Mouse (Mus musculus) kidney, embryonic 15.5 days (tissue): ENCODE data around the gene Mphosph10. TPM values are rescaled to one million over a fixed set of nuclear protein-coding genes. Genes with fewer than 3 reads are reported as not detected.

Source experiments
- ATAC-seq: fragments of 200-750 bp; cut with Nextera tagmentation; replicated peaks from 2 replicates; pipeline ENCODE4 v1.8.0; 2017; ENCODE audit warnings: moderate TSS enrichment; ENCODE audit not compliant: low FRiP score
- H3K27ac ChIP-seq: fragments of 300-500 bp; sonication (generic); 2 replicates; pipeline ENCODE4 v1.5.1; 2015; ENCODE audit warnings: mild to moderate bottlenecking, inconsistent platforms
- H3K27me3 ChIP-seq: fragments of 300-500 bp; sonication (generic); 2 replicates; pipeline ENCODE4 v1.6.1; 2015; ENCODE audit warnings: inconsistent platforms
- H3K36me3 ChIP-seq: fragments of 300-500 bp; sonication (generic); 2 replicates; pipeline ENCODE4 v1.6.1; 2015; ENCODE audit warnings: inconsistent platforms
- H3K4me1 ChIP-seq: fragments of 300-500 bp; sonication (generic); 2 replicates; pipeline ENCODE4 v1.6.1; 2015; ENCODE audit warnings: inconsistent platforms
- H3K4me2 ChIP-seq: fragments of 300-500 bp; sonication (generic); 2 replicates; pipeline ENCODE4 v1.6.1; 2015; ENCODE audit warnings: moderate library complexity, mild to moderate bottlenecking, inconsistent platforms
- H3K4me3 ChIP-seq: fragments of 300-500 bp; sonication (generic); replicated peaks from 2 replicates; pipeline ENCODE4 v1.5.1; 2015; ENCODE audit warnings: mild to moderate bottlenecking, inconsistent platforms
- H3K9ac ChIP-seq: fragments of 300-500 bp; sonication (generic); 2 replicates; pipeline ENCODE4 v1.6.1; 2015; ENCODE audit warnings: mild to moderate bottlenecking, inconsistent platforms
- H3K9me3 ChIP-seq: fragments of 300-500 bp; sonication (generic); replicated peaks from 2 replicates; pipeline ENCODE4 v1.6.1; 2016; ENCODE audit warnings: inconsistent platforms
- WGBS: fragments of 180-500 bp; shearing (Covaris S2); methylation state at CpG from one replicate; pipeline ENCODE4 v1.1.7; 2015; ENCODE audit warnings: mixed read lengths; 5-methylcytosine and 5-hydroxymethylcytosine counted together
- polyA plus RNA-seq: library from polyadenylated mRNA; unstranded; fragments of >200 nt; fragmentation: Nextera tagmentation; extraction: Ambion mirVana; gene quantifications from 2 replicates; pipeline ENCODE4 v1.2.1, GENCODE M21; 2015

Mphosph10 gene
- polyA plus RNA-seq = 43.1 and 43.2 TPM in 2 replicates

- H3K4me1 ChIP-seq = peaks cover 13% of the 10 kb centered on the region
- H3K9me3 ChIP-seq = no peaks in the 10 kb centered on the region
- no peaks in the 10 kb centered on the region for H3K27me3 ChIP-seq
- H3K27ac ChIP-seq = peak within 1 kb of the TSS; percentile 89
- WGBS = under 1% methylated on average over 54 of the region's 54 CpGs
- peak within 1 kb of the TSS; percentile 80 for H3K4me2 ChIP-seq
- peak within 1 kb of the TSS; percentile 87 for H3K4me3 ChIP-seq
- H3K9ac ChIP-seq = peak within 1 kb of the TSS; percentile 79
- peaks cover 26% of the 10 kb centered on the region for H3K36me3 ChIP-seq
- peak; percentile 99 for ATAC-seq
Measured at GRCm38 (mm10) chr7:64392122-64392818, at the start of gene Mphosph10, which contains the start of gene Mcee. Gene Mphosph10, minus strand, starts transcription at chr7:64392268. Gene Mcee, plus strand, starts transcription at chr7:64392607.

DNA sequence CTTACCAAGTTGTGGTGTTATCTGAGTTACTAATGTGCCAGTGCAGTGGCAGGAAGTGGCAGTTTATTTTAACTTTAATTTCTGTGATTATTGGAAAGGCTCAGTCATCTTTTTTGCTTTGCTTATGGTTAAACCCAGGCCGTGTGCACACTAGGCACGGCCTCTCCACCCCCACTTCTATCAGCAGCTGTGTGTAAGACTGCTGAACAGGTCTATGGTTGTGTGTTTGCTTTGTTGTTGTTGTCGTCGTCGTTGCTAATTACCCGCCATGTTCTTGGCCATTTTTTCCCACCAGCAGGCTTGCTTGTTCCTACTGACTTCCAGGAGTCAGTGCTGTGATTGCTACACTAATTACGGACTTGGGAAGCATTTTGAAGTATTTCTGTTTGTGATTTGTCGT lies 48.5 kb upstream of the Mphosph10 start:
- no peaks in the 10 kb centered on the region for H3K9me3 ChIP-seq
- H3K27ac ChIP-seq = no peak overlapping the region
- no peaks in the 10 kb centered on the region for H3K36me3 ChIP-seq
- H3K27me3 ChIP-seq = no peaks in the 10 kb centered on the region
- H3K4me3 ChIP-seq = no peak overlapping the region
- no peaks in the 10 kb centered on the region for H3K4me1 ChIP-seq
- no peak for ATAC-seq
- H3K9ac ChIP-seq = no peak overlapping the region
- no peak overlapping the region for H3K4me2 ChIP-seq
- WGBS = 82% methylated on average over 8 of the region's 8 CpGs

DNA sequence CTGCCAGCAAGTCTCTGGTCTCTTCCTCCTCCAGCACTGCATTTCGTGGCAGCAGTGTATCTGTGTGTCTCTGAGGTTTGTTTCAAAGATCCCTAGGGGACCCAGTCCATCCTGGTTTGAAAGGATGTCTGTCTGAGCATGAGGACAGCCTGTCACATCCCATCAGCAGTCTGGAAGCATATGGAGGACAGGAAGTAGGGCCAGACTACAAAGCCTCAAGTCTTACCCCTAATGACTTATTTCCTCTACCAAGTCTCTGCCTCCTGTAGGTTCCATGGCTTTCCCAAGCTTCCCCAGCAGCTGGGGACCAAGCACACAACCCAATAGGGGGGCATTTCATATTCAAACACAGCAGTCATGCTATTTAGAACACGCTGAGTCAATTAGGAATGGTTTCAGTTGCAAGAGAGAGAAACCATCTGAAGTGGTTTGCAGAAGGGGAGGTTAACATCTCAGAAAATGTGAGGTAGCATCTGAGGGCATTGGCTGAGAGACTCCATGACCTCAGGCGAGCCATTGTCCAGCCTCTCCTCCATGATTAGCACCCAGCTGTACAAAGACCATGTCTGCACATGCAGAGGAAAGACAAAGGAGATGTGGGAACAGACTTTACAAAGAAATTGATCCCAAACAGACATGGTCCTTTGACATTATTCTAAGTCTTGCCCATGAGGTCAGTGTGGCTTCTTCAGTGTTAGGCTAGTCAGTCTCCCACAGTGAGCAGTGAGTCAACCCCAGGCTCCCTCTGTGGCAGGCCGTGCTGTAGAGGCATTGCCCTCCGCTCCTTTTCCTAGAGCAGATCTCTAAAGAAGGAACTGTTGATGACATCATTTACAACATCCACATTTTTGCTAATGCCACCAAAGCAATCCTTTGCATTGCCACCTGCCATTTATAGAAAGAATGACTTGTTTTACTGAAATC lies 47.8 kb upstream of the Mphosph10 start:
- Histone ChIP-seq H3K9me3 (no peaks in the 10 kb centered on the region), H3K27ac (no peak overlapping the region), H3K4me3 (no peak overlapping the region), H3K36me3 (no peaks in the 10 kb centered on the region), H3K27me3 (no peaks in the 10 kb centered on the region), H3K4me2 (no peak overlapping the region), H3K9ac (no peak overlapping the region), H3K4me1 (no peaks in the 10 kb centered on the region)
- ATAC-seq = no peak
- 83% methylated on average over 5 of the region's 5 CpGs for WGBS

GRCm38 (mm10) chr7:64424861-64425260 lies 32.8 kb upstream of the Mphosph10 start:
- H3K4me3 ChIP-seq = no peak overlapping the region
- no peaks in the 10 kb centered on the region for H3K4me1 ChIP-seq
- no peaks in the 10 kb centered on the region for H3K36me3 ChIP-seq
- H3K27ac ChIP-seq = no peak overlapping the region
- 62% methylated on average over 5 of the region's 5 CpGs for whole genome bisulfite sequencing
- no peak overlapping the region for H3K9ac ChIP-seq
- no peak for ATAC-seq
- H3K27me3 ChIP-seq = no peaks in the 10 kb centered on the region
- H3K4me2 ChIP-seq = no peak overlapping the region
- no peaks in the 10 kb centered on the region for H3K9me3 ChIP-seq

- no peaks in the 10 kb centered on the region for H3K4me1 ChIP-seq
- H3K4me2 ChIP-seq = no peak overlapping the region
- ATAC-seq = no peak
- H3K27me3 ChIP-seq = no peaks in the 10 kb centered on the region
- H3K9me3 ChIP-seq = no peaks in the 10 kb centered on the region
- WGBS = 91% methylated on average over 8 of the region's 8 CpGs
- H3K9ac ChIP-seq = no peak overlapping the region
- H3K36me3 ChIP-seq = peaks cover 13% of the 10 kb centered on the region
- no peak overlapping the region for H3K27ac ChIP-seq
- no peak overlapping the region for H3K4me3 ChIP-seq
Measured at GRCm38 (mm10) chr7:64403989-64404388, 11.9 kb upstream of the Mphosph10 start.

DNA sequence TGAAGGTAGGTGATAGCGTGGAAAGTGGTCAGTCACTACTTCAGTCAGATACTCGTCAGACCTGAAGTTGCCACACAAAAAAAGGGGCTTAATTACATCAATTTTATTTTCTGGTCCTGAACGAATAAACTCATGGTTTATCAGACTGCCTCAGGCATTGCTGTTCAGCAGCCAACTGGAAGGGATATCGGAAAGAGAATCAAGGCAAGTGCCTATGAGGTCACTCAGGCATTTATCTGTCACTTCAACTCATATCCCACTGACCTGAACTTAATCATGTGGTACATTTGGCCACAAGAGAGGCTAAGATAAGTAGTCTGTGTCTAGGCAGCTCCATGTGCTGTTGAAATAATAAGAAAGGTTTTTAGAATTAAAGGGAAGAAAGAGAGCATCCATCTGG lies 10.4 kb upstream of the Mphosph10 start:
- Histone ChIP-seq H3K4me3 (no peak overlapping the region), H3K27me3 (no peaks in the 10 kb centered on the region), H3K9ac (no peak overlapping the region), H3K27ac (no peak overlapping the region), H3K4me1 (no peaks in the 10 kb centered on the region), H3K9me3 (no peaks in the 10 kb centered on the region), H3K36me3 (peaks cover 13% of the 10 kb centered on the region), H3K4me2 (no peak overlapping the region)
- WGBS = 90% methylated on average over 4 of the region's 4 CpGs
- ATAC-seq = no peak

DNA sequence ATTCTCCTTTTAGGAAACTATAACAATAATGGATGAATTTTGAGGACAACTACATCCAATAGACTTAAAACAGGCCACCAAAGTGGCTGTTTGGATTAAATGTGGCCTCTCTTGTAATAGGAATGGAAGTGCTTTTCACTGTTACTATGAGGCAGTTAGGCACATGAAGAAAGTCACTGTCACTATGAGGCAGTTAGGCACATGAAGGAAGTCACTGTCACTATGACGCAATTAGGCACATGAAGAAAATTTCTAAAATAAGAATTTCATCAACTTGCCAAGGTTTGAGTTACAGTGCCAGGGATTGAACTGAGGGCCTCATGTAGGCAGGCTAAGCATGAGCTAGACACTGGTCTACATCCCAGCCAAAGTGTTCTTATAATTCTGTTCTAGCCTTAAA lies 8.7 kb upstream of the Mphosph10 start:
- no peak overlapping the region for H3K27ac ChIP-seq
- no peaks in the 10 kb centered on the region for H3K4me1 ChIP-seq
- H3K9ac ChIP-seq = no peak overlapping the region
- no peak overlapping the region for H3K4me3 ChIP-seq
- peaks cover 13% of the 10 kb centered on the region for H3K36me3 ChIP-seq
- ATAC-seq = no peak
- H3K9me3 ChIP-seq = no peaks in the 10 kb centered on the region
- no peaks in the 10 kb centered on the region for H3K27me3 ChIP-seq
- no peak overlapping the region for H3K4me2 ChIP-seq
- 94% methylated on average over 1 of the region's 1 CpGs for WGBS

GRCm38 (mm10) chr7:64392819-64393151 lies 717 bp upstream of the Mphosph10 start:
- H3K4me1 ChIP-seq = peaks cover 13% of the 10 kb centered on the region

DNA sequence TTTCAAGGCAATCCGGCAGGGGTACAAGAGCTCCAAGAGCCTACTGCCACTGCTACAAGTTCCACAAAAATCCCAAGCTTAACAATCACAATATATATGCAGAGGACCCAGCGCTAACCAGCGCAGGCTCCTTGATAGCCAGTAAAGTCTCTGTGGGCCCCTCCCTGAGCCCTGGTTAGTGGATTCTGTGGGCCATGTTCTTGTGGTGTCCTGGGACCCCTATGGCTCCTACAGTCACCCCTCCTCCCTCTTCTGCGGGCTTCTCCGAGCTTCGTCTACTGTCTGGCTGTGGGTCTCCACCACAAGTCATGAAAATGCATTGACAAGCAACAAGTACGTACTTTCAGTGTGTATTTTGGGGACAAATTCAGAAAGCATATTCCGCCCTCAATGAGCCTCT lies 589 bp downstream of the Mphosph10 start:
- no peaks in the 10 kb centered on the region for H3K9me3 ChIP-seq
- ATAC-seq = no peak
- peaks cover 34% of the 10 kb centered on the region for H3K36me3 ChIP-seq
- H3K4me3 ChIP-seq = peak overlapping the region; percentile 87
- H3K27me3 ChIP-seq = no peaks in the 10 kb centered on the region
- peak overlapping the region; percentile 89 for H3K27ac ChIP-seq
- H3K4me2 ChIP-seq = peak overlapping the region; percentile 80
- H3K9ac ChIP-seq = peak overlapping the region; percentile 60
- 3% methylated on average over 8 of the region's 8 CpGs for WGBS
- H3K4me1 ChIP-seq = peaks cover 13% of the 10 kb centered on the region

More at GRCm38 (mm10) chr7:64392819-64393151, 717 bp upstream of the Mphosph10 start:
- Histone ChIP-seq H3K4me2 (peak overlapping the region; percentile 80), H3K36me3 (peaks cover 21% of the 10 kb centered on the region), H3K9ac (peak overlapping the region; percentile 79), H3K27ac (peak overlapping the region; percentile 89), H3K9me3 (no peaks in the 10 kb centered on the region), H3K4me3 (peak overlapping the region; percentile 87), H3K27me3 (no peaks in the 10 kb centered on the region)
- WGBS = under 1% methylated on average over 15 of the region's 15 CpGs
- ATAC-seq = peak; percentile 72; the same call in 1 of the 2 replicates

DNA sequence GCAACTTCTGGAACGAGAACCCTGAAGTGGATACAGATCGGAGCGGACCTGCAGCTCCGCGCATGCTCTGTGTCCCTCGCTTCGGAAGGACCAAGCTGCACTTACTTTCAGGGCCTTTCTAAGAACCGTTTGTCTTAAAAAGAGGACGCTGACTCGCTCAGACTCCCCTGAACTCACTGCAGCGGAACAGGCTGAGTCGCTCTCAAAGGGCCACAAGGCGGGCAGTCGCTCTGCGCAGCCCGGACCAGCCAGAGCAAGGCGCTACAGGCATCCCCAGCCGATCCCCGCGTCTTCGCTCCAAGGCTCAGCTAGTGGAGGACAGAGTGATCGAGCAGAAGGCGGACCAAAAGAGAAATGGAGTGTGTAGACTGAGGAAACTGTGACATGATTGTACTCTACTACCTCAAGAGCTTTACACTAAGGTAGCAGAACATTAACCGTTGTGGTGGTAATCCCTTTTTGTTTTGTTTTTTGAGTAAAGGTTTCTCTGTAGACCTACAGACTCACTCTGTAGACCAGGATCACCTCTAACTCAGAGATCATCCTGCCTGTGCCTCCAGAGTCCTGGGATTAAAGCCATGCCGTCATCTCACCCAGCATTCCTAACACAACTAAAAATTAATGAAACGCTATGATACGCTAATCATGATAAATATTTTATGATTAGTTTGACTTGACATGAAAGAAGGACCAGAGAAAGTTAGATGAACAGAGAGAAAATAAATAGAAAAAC lies 18.1 kb downstream of the Mphosph10 start, which contains the start of gene Fan1:
Gene Fan1, minus strand, starts transcription at position 266 of the 733 bp plus-strand sequence.
- WGBS = 4% methylated on average over 27 of the region's 27 CpGs
- H3K4me1 ChIP-seq = peaks cover 5% of the 10 kb centered on the region
- H3K4me3 ChIP-seq = peak within 1 kb of the TSS; percentile 65
- no peaks in the 10 kb centered on the region for H3K27me3 ChIP-seq
- H3K27ac ChIP-seq = peak within 1 kb of the TSS; percentile 98
- peak; percentile 98 for ATAC-seq
- peaks cover 50% of the 10 kb centered on the region for H3K36me3 ChIP-seq
- no peaks in the 10 kb centered on the region for H3K9me3 ChIP-seq
- H3K9ac ChIP-seq = peak within 1 kb of the TSS; percentile 68
- peak within 1 kb of the TSS; percentile 64 for H3K4me2 ChIP-seq

DNA sequence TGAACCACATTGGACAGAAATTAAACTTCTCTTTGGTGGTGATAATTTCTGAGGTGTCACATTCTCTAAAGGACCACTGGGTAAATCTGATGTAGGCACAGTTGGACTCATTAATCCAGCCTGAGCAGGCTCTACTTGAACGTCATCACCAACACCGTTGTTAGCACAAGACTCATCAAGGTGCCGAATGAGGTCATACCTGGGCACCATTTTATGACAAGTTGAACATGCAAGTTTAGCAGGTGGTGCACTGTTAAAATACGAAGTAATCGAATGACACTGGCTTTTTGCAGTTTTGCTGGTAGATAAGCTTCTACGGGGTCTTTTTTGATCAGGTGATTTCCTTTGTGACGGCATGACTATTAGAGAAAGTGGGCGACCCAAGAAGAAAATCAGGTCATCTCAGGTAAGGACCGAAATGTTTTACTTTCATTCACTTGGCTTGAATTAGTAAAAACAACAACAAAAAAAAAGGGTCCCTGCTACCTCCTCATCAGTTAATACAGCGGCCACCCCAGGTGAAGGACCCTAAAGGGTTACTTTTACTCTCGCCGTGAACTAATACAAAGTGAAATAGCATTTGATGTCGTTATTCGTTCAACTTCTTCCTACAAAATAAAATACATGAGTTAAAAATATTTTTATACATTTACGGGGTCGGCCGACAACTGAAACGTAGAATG lies 18.8 kb downstream of the Mphosph10 start:
- Histone ChIP-seq H3K27ac (peak overlapping the region; percentile 98), H3K4me3 (peak overlapping the region; percentile 65), H3K4me1 (peaks cover 5% of the 10 kb centered on the region), H3K27me3 (no peaks in the 10 kb centered on the region), H3K36me3 (peaks cover 50% of the 10 kb centered on the region), H3K4me2 (peak overlapping the region; percentile 64), H3K9me3 (no peaks in the 10 kb centered on the region), H3K9ac (peak overlapping the region; percentile 68)
- 10% methylated on average over 18 of the region's 18 CpGs for WGBS
- peak; percentile 49; the same call in 1 of the 2 replicates for ATAC-seq
